Mouse (Mus musculus): Measurements from ENCODE around the gene Orc6. TPM values are rescaled to one million over a fixed set of nuclear protein-coding genes. Genes with fewer than 3 reads are reported as not detected.

Gene Orc6
- total RNA-seq, 2 experiments from 2014 or later = 4.7 to 4.9 TPM

Other genes with a start within 250 kb of the Orc6 start
- 1 to 10 TPM; 1.8 to 2.2 TPM for gene Fbxw9, start 239.6 kb upstream of the Orc6 start, total RNA-seq (2021)
- gene Gm5741, start 231.7 kb upstream of the Orc6 start, total RNA-seq (2021) = not detected
- gene Dhps, start 227.9 kb upstream of the Orc6 start, total RNA-seq (2021) = 10 to 100 TPM; 18.6 to 20.3 TPM
- gene Wdr83os, start 218.9 kb upstream of the Orc6 start, total RNA-seq (2021) = 10 to 100 TPM; 39.8 to 43.1 TPM
- gene Wdr83, start 218.3 kb upstream of the Orc6 start, total RNA-seq (2021) = 10 to 100 TPM; 14.9 to 21.8 TPM
- 10 to 100 TPM in 1 of 2 experiments, 1 to 10 TPM in 1; 7.3 to 12.6 TPM for gene Man2b1, start 216.4 kb upstream of the Orc6 start, total RNA-seq (2021)
- 1 to 10 TPM in 1 of 2 experiments, under 1 TPM in 1; 1.00 to 1.4 TPM for gene Zfp791, start 176.5 kb upstream of the Orc6 start, total RNA-seq (2021)
- not detected for gene Cks1brt, start 147.7 kb upstream of the Orc6 start, total RNA-seq (2021)
- not detected for gene Olfr371, start 73.6 kb upstream of the Orc6 start, total RNA-seq (2021)
- 10 to 100 TPM; 47.0 to 48.0 TPM for gene Vps35, start 170 bp downstream of the Orc6 start, total RNA-seq (2021)
- 1 to 10 TPM in 1 of 2 experiments, under 1 TPM in 1; 0.13 to 1.1 TPM for gene Mylk3, start 86.7 kb downstream of the Orc6 start, total RNA-seq (2021)
- gene 4921524J17Rik, start 133.2 kb downstream of the Orc6 start, total RNA-seq (2021) = 10 to 100 TPM; 10.3 to 10.7 TPM
- gene Gpt2, start 192.9 kb downstream of the Orc6 start, total RNA-seq (2021) = 100 to 1,000 TPM; 153 to 217 TPM